Mouse (Mus musculus): ENCODE results near the gene Fbxl19. TPM values are rescaled to one million over a fixed set of nuclear protein-coding genes. Genes with fewer than 3 reads are reported as not detected.

Gene Fbxl19
- 1.6 and 1.7 TPM in 2 replicates for polyA plus RNA-seq (2015; fragmentation: Nextera tagmentation; extraction: Ambion mirVana)

- peak; percentile 75 for DNase-seq (ENCODE audit: low spot score)
Measured at GRCm38 (mm10) chr7:127744366-127745045, at the start of gene Fbxl19. Gene Fbxl19 (plus strand): TSS chr7:127744543.

GRCm38 (mm10) chr7:127698986-127699385 lies 45.4 kb upstream of the Fbxl19 start:
- DNase-seq (ENCODE audit: low spot score) = no peak

GRCm38 (mm10) chr7:127700712-127701331 lies 43.5 kb upstream of the Fbxl19 start:
- DNase-seq (ENCODE audit: low spot score) = no peak

GRCm38 (mm10) chr7:127703561-127704178 lies 40.7 kb upstream of the Fbxl19 start:
- DNase-seq (ENCODE audit: low spot score) = no peak

- DNase-seq (ENCODE audit: low spot score) = no peak
Measured at GRCm38 (mm10) chr7:127704598-127704997, 39.7 kb upstream of the Fbxl19 start.

GRCm38 (mm10) chr7:127705706-127706105 lies 38.6 kb upstream of the Fbxl19 start:
- no peak for DNase-seq (ENCODE audit: low spot score)

- DNase-seq (ENCODE audit: low spot score) = no peak
Measured at GRCm38 (mm10) chr7:127707045-127707956, 37.0 kb upstream of the Fbxl19 start.

- DNase-seq (ENCODE audit: low spot score) = peak; percentile 87
Measured at GRCm38 (mm10) chr7:127707957-127708206, 36.5 kb upstream of the Fbxl19 start.

GRCm38 (mm10) chr7:127708207-127709078 lies 35.9 kb upstream of the Fbxl19 start, which contains the start of gene Bcl7c:
Gene Bcl7c (minus strand): TSS chr7:127708933.
- peak; percentile 70 for DNase-seq (ENCODE audit: low spot score)

- DNase-seq (ENCODE audit: low spot score) = no peak
Measured at GRCm38 (mm10) chr7:127709261-127709979, 34.9 kb upstream of the Fbxl19 start.

- no peak for DNase-seq (ENCODE audit: low spot score)
Measured at GRCm38 (mm10) chr7:127711031-127711430, 33.3 kb upstream of the Fbxl19 start.

- peak; percentile 19 for DNase-seq (ENCODE audit: low spot score)
Measured at GRCm38 (mm10) chr7:127711456-127711855, 32.9 kb upstream of the Fbxl19 start.

- peak; percentile 80 for DNase-seq (ENCODE audit: low spot score)
Measured at GRCm38 (mm10) chr7:127712461-127713385, 31.6 kb upstream of the Fbxl19 start, which contains the start of gene Ctf1. Gene Ctf1 (plus strand): TSS chr7:127712736.

GRCm38 (mm10) chr7:127714816-127715215 lies 29.5 kb upstream of the Fbxl19 start:
- DNase-seq (ENCODE audit: low spot score) = no peak

- peak; percentile 58 for DNase-seq (ENCODE audit: low spot score)
Measured at GRCm38 (mm10) chr7:127716992-127717391, 27.4 kb upstream of the Fbxl19 start.

- no peak for DNase-seq (ENCODE audit: low spot score)
Measured at GRCm38 (mm10) chr7:127718339-127718738, 26.0 kb upstream of the Fbxl19 start.

GRCm38 (mm10) chr7:127719258-127719657 lies 25.1 kb upstream of the Fbxl19 start:
- no peak for DNase-seq (ENCODE audit: low spot score)

GRCm38 (mm10) chr7:127725490-127725889 lies 18.9 kb upstream of the Fbxl19 start:
- no peak for DNase-seq (ENCODE audit: low spot score)

- DNase-seq (ENCODE audit: low spot score) = no peak
Measured at GRCm38 (mm10) chr7:127725924-127726323, 18.4 kb upstream of the Fbxl19 start.
